Mouse (Mus musculus) heart, postnatal 0 days (tissue): ENCODE measurements around the gene Irf3.

Source experiments
- CTCF ChIP-seq: IDR thresholded peaks from 2 replicates; pipeline ENCODE4 v1.5.1; 2016; ENCODE audit warnings: antibody characterized with exemption, control low read depth, low read depth
- EP300 ChIP-seq: IDR thresholded peaks from 2 replicates; pipeline ENCODE4 v1.6.1; 2016; ENCODE audit warnings: antibody characterized with exemption, low read depth

DNA sequence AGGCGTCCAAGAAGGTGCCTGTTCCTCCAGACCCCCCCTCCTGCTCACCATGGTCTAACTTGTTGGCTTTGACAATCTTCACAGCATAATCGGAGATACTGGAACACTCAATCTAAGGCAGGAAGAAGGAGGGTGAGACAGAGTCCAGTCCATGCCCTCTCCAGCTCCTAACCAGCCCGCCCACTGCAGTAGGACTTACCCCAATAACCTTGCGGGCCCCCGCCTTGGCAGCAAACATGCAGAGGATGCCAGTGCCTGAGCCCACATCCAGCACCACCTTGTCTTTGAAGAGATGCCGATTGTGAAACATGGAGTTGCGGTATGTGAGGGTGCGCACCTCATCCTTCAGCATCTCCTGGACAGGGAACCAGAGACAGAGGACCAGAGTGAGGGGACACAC is 15.9 kb upstream of the Irf3 start:
- TF ChIP-seq CTCF: no peak
- no peak for TF ChIP-seq EP300
